Mouse (Mus musculus) right cerebral cortex, adult 2 months (tissue): ENCODE measurements at regions not wholly inside any gene's neighbourhood (a gene's known extent, or its start where the extent isn't known, plus 50 kb on each side); places are given as distances from the start of the nearest gene placed in this dataset.

ENCODE experiments used
- DNase-seq, 2 experiments: peaks; one replicate each; pipeline ENCODE4 v3.0.0; 2021 to 2022; ENCODE audit warnings: low spot score in 2 of 2

DNA sequence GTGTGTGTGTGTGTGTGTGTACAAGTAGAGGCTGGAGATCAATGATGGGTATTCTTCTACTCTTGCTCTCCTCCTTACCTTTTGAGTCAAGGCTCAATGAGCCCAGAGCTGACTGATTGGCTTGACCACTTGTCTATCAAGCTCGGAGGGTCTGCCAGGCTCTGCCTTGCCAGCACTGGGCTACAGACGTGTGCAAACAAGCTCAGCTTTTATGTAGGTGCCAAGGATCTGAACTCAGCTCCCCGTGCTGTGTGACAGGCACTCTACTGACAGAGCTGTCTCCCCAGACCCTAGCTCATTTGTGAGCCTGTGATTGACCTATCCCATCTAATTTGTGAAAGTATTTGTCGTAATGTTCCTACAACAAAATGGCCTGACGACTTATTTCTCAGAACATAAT is 54.2 kb upstream of the Cdc42bpa start:
- no peak for DNase-seq

DNA sequence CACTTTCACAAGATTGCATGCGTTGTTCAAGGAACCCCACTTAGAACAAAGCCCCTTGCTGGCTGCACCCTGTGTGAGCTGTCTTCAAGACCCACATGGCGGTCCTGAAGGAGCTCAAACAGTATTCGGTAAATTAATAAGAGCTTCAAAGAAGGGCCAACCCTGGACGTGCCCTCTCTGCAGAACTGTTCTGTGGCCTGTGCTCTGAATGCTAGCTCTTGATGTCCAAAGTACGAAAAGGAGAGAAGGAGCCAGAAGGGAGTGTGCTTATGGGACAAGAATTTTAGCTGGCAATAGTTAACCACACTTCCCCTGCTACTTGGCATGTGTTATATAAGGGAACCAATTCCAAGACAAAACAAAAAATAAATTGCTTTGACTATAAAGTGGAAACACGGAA is 67.6 kb upstream of the Cdc42bpa start:
- no peak for DNase-seq

DNA sequence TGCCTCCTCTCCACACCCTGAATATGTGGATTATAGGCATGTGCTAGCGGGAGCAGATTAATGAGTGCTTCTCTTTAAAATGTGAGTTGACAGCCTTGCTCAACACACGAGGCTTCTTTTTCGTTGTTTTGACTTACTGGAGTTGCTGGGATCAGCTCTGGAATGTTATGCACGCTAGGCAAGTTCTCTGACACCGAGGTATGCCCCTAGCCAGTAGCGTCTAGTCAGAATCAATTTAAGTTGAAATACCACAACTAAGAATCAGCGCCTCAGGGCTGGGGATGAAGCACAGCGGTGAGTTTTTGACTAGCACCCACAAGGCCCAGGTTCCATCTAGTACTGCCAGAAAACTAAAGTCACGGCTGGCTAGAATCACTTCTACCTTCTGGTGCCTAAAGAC is 72.4 kb upstream of the Cdc42bpa start:
- DNase-seq: no peak

DNA sequence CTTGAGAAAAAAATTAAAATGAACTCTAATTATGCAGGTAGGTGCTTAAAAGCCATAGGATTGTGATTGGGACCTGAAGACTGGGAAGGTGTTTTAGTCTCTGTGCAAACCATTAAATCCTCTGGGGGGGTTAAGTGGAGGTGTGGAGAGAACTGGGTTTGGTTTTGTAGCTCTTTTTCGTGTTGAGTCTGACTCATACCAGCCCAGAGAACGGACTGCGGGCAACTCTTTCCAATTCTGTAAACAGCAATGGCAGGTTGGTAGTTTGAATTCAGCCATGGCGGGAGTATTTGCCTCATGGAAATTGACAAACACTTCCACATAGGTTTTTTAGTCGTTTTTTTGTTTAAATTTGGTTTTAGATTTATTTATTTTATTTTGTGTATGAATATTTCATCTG is 77.7 kb upstream of the Ahctf1 start:
- no peak for DNase-seq

DNA sequence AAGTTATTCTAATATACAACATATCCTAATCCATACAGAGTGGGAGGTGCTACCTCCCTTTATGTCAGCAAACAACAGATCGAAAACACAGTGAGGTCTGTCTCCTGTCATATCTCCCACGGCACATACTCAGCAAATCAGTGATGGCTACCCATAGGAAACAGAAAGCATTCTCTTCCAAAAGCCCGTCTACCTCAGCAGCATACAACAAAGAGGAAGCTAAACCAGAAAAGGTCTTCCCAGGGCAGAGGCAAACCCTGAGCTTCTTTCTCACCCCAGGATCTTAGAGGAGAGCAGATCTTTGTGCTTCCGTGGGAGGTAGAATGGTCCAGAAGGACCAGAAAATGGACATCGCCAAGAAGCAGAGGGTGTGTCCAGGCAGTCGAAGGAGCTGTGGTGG is 74.4 kb upstream of the Ahctf1 start:
- no peak for DNase-seq

DNA sequence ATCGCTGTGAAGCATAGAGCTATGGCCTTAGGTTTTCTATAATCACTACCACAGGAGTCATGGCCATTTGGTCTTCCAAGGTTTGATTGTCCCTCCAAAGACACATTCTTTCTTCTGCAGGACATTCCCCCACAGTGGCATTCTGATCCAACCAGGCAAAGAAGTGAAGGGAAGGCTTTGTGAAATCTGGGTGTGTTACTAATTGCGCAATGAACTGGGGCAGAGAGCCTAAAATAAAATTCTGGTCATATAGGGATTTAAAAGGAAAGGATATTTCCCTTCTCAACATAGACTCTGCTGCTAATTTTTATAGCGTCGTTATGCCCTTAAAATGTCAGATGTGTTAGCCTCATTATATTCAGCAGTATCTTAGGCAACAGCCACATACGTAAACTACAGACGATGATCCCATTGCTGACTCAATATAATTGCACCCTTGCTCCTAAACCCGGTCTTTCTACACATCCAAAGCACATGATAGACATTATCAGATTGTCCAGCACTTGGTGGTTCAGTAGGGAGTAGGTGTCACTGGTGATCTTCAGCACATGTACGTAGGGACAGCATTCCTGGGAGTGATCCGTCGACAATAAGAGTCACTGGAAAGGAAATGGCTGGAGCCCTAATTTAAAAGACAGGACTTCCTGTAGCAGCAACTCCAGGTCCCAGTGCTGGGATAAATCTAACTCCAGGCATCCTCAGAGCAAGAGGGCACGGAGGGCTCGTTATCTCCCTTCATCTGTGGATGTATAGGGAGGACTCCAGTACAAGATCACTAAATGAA is 70.5 kb upstream of the Ahctf1 start:
- no peak for DNase-seq

DNA sequence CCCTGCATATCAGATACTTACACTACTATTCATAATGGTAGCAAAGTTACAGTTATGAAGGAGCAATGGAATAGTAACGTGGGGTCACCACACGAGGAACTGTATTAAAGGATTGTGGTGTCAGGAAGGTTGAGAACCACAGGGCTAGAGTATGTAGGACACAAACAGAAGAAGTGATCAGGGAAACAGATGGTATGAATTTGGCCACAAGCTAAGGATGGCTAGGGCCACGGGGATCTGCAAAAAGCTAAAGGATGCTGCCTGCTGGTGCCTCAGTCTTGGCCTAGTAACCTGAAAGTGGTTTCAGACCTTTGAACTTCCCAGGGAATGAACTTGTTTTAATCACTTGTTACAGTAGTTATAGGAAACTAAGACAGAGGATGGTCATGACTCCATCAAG is 68.5 kb upstream of the Ahctf1 start:
- no peak for DNase-seq

DNA sequence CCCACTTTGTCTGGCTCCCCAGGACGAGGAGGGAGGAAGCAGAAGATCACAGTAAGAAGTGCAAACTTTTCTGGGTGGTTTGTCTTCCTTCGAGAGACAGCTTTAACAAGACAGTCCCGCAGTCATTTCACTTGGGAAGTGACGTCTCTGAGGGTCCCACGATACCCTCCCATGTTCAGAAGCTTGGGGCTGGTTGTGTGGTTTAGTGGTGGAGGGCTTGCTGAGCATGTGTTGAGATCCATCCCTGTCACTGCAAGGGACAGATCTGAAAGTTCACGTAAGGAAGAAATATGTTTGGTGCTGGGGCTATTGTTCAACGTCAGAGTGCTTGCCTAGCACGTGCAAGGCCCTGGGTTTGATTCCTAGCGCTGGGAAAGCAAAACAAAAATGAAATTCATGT is 65.2 kb upstream of the Ahctf1 start:
- DNase-seq: no peak

DNA sequence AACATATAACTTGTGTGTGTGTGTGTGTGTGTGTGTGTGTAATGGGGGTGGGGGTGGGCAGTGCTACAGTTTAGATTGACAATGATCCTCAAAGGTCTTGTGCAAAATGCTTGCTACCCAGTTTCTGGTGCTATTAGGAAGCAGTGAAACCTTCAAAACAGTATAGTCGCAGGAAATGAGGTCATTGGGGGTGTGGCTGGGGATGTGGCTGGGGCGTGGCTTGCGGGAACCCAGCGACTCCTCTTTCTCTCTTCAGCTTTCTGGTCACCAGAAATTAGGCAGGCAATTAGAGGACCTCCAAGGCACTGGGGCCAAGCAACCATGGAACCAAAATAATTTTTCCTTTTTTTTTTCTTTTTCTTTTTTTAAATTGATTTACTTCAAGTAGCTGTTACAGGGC is 64.0 kb upstream of the Ahctf1 start:
- DNase-seq: no peak

DNA sequence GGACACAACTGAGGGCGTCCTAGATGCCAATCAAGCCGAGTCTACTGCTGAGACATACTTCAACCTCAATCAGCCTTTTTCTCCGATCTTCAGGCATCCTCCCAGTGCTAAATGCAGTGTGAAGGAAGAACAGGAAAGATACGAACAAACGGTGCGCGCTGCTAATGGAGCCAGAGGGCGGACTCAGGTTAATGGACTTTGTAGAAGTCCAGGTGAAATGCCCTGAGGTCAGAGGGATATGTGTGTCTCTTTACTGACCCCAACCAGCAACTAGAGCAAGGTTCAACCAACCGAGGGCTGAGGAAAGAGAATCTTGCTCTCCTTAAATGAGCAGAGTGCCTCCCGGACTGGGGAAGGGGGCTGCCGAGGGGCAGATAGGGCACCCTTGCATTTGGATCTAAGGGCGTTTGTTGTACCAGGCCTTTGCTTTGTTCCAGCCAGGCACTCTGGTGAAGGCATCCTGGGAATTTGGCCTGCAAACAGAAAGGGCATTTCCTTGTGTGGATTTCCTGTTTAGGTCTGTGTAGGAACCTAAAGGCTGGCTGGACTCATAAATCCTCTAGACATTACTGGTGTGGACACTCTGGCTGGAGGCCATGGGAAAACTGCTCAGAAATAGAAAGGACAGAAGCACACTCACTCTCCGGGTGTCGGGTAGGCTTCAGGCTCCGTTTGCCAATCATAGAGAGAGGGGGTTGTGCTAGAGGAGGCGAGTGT is 62.7 kb upstream of the Ahctf1 start:
- DNase-seq: no peak

DNA sequence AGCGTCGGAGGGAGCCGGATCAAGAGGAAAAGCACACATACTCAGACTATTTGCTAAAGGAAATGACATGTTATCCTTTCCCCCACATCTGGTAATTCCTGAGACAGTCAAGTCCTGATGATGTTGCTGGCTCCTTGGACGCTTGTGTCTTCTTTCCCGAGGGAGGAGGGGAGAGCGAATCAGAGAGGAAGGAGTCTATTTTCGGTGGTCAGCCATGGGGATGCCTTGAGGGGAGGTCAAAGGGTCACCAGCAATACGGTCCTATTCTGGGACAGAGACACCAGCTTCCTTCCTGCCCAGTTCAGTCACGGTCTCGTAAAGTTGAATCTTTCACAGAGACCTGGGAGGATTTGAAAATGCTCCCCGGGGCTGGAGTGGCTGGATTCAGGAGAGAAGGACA is 62.1 kb upstream of the Ahctf1 start:
- DNase-seq: no peak

DNA sequence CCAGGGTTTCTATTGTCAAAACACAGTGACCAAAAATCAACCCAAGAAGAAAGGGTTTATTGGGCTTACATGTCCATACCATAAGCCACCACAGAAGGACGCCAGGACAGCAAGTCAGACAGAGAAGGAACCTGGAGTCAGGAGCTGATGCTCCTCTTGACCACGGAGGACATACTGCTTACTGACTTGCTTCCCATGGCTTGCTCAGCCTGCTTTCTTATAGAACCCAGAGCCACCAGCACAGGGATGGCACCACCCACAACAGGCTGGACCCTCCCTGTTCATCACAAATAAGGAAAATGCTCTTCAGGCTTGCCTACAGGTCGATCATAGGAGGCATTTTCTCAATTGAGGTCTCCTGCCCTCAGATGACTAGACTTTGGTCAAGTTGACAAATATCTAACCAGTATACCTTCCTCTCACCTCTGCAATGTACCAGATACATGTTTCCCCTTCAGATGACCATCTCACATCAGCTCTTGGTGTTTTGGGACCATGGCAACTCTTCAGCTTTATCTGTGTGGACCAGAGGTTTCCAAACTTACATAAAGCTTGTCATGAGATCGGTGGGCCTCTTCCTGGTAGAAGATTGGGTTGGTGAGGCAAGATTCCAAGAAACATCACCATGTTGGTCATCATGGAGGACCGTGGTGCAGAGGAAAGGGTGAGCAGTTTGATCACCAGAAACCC is 61.2 kb upstream of the Ahctf1 start:
- DNase-seq: no peak

DNA sequence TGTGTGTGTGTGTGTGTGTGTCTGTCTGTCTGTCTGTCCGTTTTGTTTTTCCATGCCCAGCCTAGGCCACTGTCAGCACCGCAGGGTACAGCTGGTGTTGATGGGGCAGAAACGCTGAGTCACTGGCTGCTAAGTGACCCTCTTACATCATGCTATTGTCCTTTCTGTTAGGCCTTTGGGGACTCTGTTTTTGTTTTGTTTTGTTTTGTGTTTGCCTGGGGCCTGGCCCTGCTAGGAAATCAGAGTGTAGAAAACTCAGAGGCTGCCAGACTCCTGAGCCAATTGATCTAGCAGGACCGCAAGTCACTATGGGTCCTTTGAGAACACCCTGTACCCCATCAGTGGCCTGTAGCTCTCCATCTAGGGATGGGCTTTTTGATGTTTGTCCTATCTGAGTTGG is 59.9 kb upstream of the Ahctf1 start:
- DNase-seq: no peak

DNA sequence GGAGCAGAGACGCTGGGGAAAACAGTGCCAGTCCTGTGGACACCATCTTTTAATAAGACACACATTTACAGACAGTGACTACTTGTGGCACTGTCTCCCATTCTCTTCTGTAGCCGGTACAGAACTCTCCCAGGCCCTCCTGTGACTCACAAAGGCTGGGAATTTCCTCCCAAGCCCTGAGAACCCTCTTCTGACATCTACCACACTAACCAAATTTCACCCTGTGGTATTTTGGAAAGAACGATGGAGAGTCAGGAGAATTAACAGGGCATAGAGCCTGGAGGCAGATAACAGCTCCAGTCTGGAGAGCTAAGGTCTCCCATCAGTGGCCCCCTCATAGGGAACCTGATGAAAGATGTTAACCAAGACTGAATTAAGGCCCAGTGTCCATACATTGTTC is 59.5 kb upstream of the Ahctf1 start:
- DNase-seq: no peak

DNA sequence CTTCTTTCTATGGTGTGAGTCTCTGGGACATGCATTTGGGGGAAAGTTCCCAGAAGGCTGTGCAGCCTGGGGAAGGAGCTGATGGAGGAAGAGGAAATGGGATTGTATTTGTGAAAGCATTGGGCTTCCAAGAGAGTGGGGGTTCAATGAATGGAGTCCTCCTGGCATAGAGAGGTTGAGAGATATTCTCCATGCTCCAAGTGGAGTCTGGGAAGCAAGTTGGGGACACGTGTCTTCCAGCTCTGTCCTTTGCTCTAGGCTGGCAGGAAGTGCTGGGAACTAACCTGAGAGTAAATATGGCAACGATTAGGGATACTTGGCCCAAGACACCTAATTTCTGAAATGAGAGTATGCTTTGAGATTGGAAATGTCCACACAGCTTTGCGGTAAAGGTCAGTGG is 58.3 kb upstream of the Ahctf1 start:
- no peak for DNase-seq

DNA sequence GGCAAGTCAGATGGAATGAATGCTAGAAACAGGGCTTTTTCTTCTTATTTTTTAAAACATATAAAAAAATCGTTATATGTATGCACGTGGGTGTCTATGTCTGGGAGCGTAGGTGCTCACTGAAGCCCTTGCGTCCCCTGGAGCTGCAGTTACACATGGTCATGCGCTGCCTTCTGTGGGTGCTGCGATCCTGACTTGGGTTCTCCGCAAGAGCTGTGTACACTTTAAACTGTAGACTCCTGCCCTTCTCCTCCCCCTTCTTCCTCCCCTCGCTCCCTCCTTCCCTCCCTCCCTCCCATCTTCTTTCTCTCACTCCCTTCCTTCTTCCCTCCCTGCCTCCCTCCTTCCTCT is 56.0 kb upstream of the Ahctf1 start:
- DNase-seq: no peak

DNA sequence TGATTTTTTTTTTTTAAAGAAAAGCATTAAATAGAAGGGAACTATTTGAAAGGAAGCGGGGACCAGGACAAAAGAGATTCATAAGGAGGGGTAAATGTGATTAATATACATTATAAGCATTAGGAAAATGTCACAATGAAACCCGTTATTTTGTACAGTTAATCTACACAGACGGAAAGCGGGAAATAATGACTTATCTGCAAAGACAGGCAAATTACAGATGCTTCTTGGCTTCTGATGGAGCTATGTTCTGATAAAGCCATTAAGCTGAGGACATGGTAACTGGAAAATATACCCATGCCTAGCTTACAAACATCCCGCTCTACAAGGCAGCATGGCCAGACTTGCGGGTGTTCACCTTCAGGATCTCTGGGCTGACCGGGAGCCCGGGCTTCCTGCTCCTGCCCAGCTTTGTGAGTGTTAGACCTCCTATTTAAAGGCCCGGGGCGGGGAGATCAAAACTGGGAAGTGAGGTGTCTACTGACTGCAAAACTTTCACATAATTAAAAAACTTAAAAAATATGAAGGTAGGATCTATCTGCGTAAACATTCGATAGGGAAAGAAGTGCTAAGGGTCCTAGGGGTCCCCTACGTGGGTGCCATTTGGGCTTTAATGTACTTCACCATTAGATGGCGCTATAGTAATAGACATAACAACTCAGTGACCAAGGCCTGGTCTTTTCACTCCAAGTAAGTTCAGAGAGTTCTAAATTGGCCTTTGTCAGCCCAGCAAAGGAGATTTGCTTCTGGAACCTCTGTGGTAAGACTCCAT is 55.5 kb upstream of the Ahctf1 start:
- peak; percentile 39 for DNase-seq

DNA sequence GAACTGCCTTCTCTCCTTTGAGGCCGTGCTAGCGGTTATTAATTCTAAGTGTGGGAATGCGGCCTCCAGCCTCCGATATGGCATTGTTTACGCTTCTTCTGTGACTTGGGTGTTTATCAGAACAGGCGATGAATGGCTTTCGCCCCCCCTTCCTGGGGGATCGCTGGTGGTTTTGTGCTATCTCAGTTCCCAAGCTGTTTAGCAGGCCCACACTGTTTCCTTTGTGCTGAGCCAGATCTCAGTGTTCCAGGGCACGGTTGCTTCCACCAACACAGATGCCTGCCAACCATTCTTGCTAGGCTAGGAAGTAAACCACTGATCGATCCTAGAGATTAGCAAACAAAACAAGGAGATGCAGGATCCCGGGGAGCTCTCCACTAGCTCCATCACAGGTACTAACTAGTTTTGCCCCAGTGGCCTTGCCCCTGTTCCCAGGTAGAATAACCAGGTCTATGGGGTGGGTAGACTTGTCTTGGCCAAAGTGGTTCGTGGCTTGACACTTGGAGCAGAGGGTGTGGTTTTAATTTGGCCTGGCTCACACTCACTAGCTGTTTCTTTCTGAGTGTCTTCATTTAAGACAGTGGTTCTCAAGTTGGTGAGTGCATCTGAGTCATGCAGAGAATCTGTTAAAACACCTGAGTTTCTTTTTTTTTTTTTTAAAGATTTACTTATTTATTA is 50.9 kb upstream of the Ahctf1 start:
- peak in 1 of 2 experiments; percentile 41 for DNase-seq
